Mouse (Mus musculus) liver, embryonic 16.5 days (tissue): Measurements from ENCODE around the gene Sox5. TPM values are rescaled to one million over a fixed set of nuclear protein-coding genes. Genes with fewer than 3 reads are reported as not detected.
A peak's percentile ranks its signal among the peaks of the same experiment; 100 is the strongest.

Source experiments
- ATAC-seq: fragments of 200-750 bp; cut with Nextera tagmentation; 2 replicates; pipeline ENCODE4 v1.8.0; 2017; ENCODE audit warnings: low read depth, mild to moderate bottlenecking, moderate number of reproducible peaks, moderate library complexity
- H3K27ac ChIP-seq: fragments of 300-500 bp; sonication (generic); 2 replicates; pipeline ENCODE4 v1.5.1; 2014; ENCODE audit warnings: mild to moderate bottlenecking, low read length
- H3K27me3 ChIP-seq: fragments of 300-500 bp; sonication (generic); 2 replicates; pipeline ENCODE4 v1.6.1; 2014; ENCODE audit warnings: low read depth, low read length, mixed read lengths; ENCODE audit not compliant: control insufficient read depth, insufficient read depth
- H3K36me3 ChIP-seq: fragments of 300-500 bp; sonication (generic); 2 replicates; pipeline ENCODE4 v1.6.1; 2014; ENCODE audit warnings: mild to moderate bottlenecking; ENCODE audit not compliant: control insufficient read depth, insufficient read depth
- H3K4me1 ChIP-seq: fragments of 300-500 bp; sonication (generic); 2 replicates; pipeline ENCODE4 v1.6.1; 2014; ENCODE audit warnings: low read depth, low read length, mixed read lengths; ENCODE audit not compliant: control insufficient read depth
- H3K4me2 ChIP-seq: fragments of 300-500 bp; sonication (generic); 2 replicates; pipeline ENCODE4 v1.6.1; 2014; ENCODE audit warnings: low read depth, low read length, mixed read lengths
- H3K4me3 ChIP-seq: fragments of 300-500 bp; sonication (generic); 2 replicates; pipeline ENCODE4 v1.5.1; 2014; ENCODE audit warnings: low read depth, mild to moderate bottlenecking, low read length
- H3K9ac ChIP-seq: fragments of 300-500 bp; sonication (generic); 2 replicates; pipeline ENCODE4 v1.6.1; 2014; ENCODE audit warnings: low read depth, low read length
- H3K9me3 ChIP-seq: fragments of 300-500 bp; sonication (generic); replicated peaks from 2 replicates; pipeline ENCODE4 v1.6.1; 2016; ENCODE audit warnings: low read length; ENCODE audit not compliant: control insufficient read depth
- WGBS: fragments of 180-500 bp; shearing (Covaris S2); extraction: QIAGEN DNeasy Blood & Tissue Kit; methylation state at CpG from one replicate; pipeline ENCODE4 v1.1.7; 2014; ENCODE audit not compliant: insufficient replicate concordance; 5-methylcytosine and 5-hydroxymethylcytosine counted together
- polyA plus RNA-seq: library from polyadenylated mRNA; unstranded; fragments of >200 nt; fragmentation: Nextera tagmentation; extraction: Ambion mirVana; gene quantifications from 2 replicates; pipeline ENCODE4 v1.2.1, GENCODE M21; 2015

Sox5 gene
- polyA plus RNA-seq, 1 experiment from 2014 or later: 7.5 TPM

- Histone ChIP-seq H3K9me3 (no peaks in the 10 kb centered on the region), H3K4me2 (no peak overlapping the region), H3K9ac (no peak overlapping the region), H3K27me3 (no peaks in the 10 kb centered on the region), H3K4me3 (no peak overlapping the region), H3K27ac (no peak overlapping the region), H3K4me1 (peaks cover 8% of the 10 kb centered on the region), H3K36me3 (no peaks in the 10 kb centered on the region)
- ATAC-seq: no peak
- WGBS: 15% methylated on average over 1 of the region's 1 CpGs
These were observed 65.4 kb downstream of the Sox5 start for GRCm38 (mm10) chr6:144716376-144716775.

DNA sequence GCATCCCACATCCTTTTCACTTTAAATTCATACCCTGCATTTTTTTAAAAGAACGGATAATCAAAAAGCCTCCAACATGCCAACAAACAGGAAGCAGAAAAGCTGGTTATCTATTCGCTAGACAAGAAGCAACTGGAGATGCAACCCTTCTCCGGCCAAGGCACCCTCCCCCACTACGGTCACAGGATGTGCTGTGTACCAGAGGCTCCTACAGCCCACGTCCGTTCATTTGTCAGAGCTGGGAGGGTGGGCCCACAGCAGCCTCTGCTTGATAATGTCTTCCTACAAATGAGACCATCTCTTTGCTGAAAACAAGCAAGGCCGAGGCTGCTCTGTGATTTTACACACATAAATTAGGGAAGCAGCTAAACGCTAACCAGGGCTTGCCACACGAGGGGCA, 69.9 kb downstream of the Sox5 start:
- Histone ChIP-seq H3K9ac (no peak overlapping the region), H3K9me3 (no peaks in the 10 kb centered on the region), H3K4me1 (peaks cover 11% of the 10 kb centered on the region), H3K27ac (no peak overlapping the region), H3K27me3 (no peaks in the 10 kb centered on the region), H3K4me2 (0 out of 2 replicates have a peak overlapping the region, but pooled peaks have one; percentile 17), H3K36me3 (no peaks in the 10 kb centered on the region), H3K4me3 (no peak overlapping the region)
- peak; percentile 61 for ATAC-seq
- 15% methylated on average over 9 of the region's 9 CpGs for WGBS

DNA sequence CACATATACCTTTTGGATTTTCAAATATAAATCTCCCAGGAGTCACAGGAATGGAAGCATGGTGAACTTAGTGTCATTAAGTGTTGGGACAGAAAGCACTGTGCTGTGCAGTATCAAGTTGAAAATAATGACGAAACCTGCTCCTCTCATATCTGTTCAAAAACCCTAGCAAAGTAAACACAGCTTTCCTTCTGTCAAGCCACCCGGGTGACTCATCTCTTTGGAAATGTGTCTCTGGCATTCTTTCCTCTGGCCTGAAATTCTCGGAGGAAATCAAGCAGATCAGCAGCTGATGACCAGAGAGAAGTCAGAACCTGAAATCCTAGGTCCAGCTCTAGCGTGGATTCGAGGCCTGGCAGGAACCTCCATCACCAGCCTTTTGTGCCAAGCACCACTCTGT, 71.0 kb downstream of the Sox5 start:
- Histone ChIP-seq H3K9me3 (no peaks in the 10 kb centered on the region), H3K27ac (peak overlapping the region; percentile 29), H3K4me3 (no peak overlapping the region), H3K4me1 (peaks cover 14% of the 10 kb centered on the region), H3K27me3 (no peaks in the 10 kb centered on the region), H3K36me3 (no peaks in the 10 kb centered on the region), H3K9ac (no peak overlapping the region), H3K4me2 (no peak overlapping the region)
- peak; percentile 57 for ATAC-seq
- WGBS: 32% methylated on average over 5 of the region's 5 CpGs

DNA sequence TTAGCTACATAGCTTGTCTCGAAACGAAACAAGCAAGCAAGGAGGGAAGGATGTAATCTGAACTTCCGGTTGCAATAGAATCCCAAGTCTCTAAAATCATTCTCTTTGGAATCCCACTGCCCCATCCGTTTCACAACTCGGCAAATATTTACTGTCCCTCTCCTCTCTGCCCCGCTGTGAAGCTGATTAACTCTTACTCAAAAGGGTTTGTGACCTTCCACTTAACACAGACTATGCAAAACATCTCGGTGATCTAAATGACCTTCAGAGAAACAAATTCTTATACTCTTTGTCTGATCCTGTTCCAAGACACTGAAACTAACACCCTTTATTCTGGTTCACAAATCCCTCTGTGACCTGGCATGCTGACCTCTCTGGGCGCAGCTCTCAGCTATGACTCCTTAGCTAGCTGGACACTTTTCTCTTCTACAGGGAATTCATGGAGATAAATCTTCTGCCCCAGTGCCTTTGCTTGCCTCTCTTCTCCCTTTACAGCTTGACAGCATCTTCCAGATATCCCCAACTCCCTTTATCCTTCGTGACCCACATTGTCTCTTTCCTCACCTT, 72.1 kb downstream of the Sox5 start:
- Histone ChIP-seq H3K27me3 (no peaks in the 10 kb centered on the region), H3K36me3 (no peaks in the 10 kb centered on the region), H3K9me3 (no peaks in the 10 kb centered on the region), H3K4me3 (no peak overlapping the region), H3K4me1 (peaks cover 14% of the 10 kb centered on the region), H3K4me2 (no peak overlapping the region), H3K27ac (peak overlapping the region; percentile 29), H3K9ac (no peak overlapping the region)
- ATAC-seq: peak; percentile 52
- 55% methylated on average over 9 of the region's 9 CpGs for WGBS

DNA sequence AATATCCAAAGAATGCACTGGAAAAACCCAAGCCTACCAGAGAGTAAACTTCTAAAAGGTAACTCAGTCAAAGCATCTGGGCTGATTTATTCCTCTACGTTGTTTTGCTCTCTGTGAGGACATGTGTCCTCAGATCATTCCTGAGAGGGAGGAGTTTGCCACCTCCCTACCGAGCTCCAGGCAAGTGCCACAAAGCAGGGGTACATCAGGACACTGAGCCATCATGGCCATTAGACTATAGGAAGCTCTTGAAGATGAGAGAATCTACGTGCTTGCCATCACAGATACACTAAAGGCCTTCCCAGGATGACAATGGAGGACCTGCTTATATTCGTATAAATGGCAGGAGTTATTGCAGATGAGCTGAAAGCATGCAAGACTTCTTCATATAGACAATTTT, 73.4 kb downstream of the Sox5 start:
- no peaks in the 10 kb centered on the region for H3K27me3 ChIP-seq
- H3K27ac ChIP-seq: no peak overlapping the region
- H3K36me3 ChIP-seq: no peaks in the 10 kb centered on the region
- no peak overlapping the region for H3K4me3 ChIP-seq
- no peak for ATAC-seq
- H3K4me2 ChIP-seq: no peak overlapping the region
- H3K9me3 ChIP-seq: no peaks in the 10 kb centered on the region
- H3K4me1 ChIP-seq: peaks cover 14% of the 10 kb centered on the region
- WGBS: 59% methylated on average over 4 of the region's 4 CpGs
- no peak overlapping the region for H3K9ac ChIP-seq

GRCm38 (mm10) chr6:144707976-144708375, 73.8 kb downstream of the Sox5 start:
- H3K27me3 ChIP-seq: no peaks in the 10 kb centered on the region

GRCm38 (mm10) chr6:144704962-144705361, 76.8 kb downstream of the Sox5 start:
- no peak overlapping the region for H3K4me3 ChIP-seq
- ATAC-seq: peak; percentile 21; the same call in 1 of the 2 replicates
- H3K27ac ChIP-seq: no peak overlapping the region
- no peaks in the 10 kb centered on the region for H3K27me3 ChIP-seq
- peaks cover 6% of the 10 kb centered on the region for H3K4me1 ChIP-seq
- no peaks in the 10 kb centered on the region for H3K9me3 ChIP-seq
- WGBS: 18% methylated on average over 5 of the region's 5 CpGs
- H3K9ac ChIP-seq: no peak overlapping the region
- no peaks in the 10 kb centered on the region for H3K36me3 ChIP-seq
- no peak overlapping the region for H3K4me2 ChIP-seq

More at GRCm38 (mm10) chr6:144707976-144708375, 73.8 kb downstream of the Sox5 start:
- no peaks in the 10 kb centered on the region for H3K9me3 ChIP-seq
- whole genome bisulfite sequencing: 81% methylated on average over 1 of the region's 1 CpGs
- H3K4me2 ChIP-seq: no peak overlapping the region
- ATAC-seq: no peak
- H3K9ac ChIP-seq: no peak overlapping the region
- H3K4me1 ChIP-seq: peaks cover 14% of the 10 kb centered on the region
- no peak overlapping the region for H3K27ac ChIP-seq
- H3K36me3 ChIP-seq: no peaks in the 10 kb centered on the region
- no peak overlapping the region for H3K4me3 ChIP-seq

- Histone ChIP-seq H3K27me3 (no peaks in the 10 kb centered on the region), H3K36me3 (no peaks in the 10 kb centered on the region), H3K27ac (no peak overlapping the region), H3K9ac (no peak overlapping the region), H3K4me1 (no peaks in the 10 kb centered on the region), H3K9me3 (no peaks in the 10 kb centered on the region), H3K4me2 (no peak overlapping the region), H3K4me3 (no peak overlapping the region)
- ATAC-seq: no peak
- WGBS: 56% methylated on average over 4 of the region's 4 CpGs
These were observed 86.1 kb downstream of the Sox5 start for GRCm38 (mm10) chr6:144695660-144696059.

- no peak for ATAC-seq
- Histone ChIP-seq H3K36me3 (no peaks in the 10 kb centered on the region), H3K9ac (no peak overlapping the region), H3K27me3 (no peaks in the 10 kb centered on the region), H3K4me3 (no peak overlapping the region), H3K27ac (no peak overlapping the region), H3K9me3 (no peaks in the 10 kb centered on the region), H3K4me1 (no peaks in the 10 kb centered on the region), H3K4me2 (no peak overlapping the region)
- 43% methylated on average over 7 of the region's 7 CpGs for WGBS
These were observed 88.4 kb downstream of the Sox5 start for GRCm38 (mm10) chr6:144693211-144693899.
